Mouse (Mus musculus): Measurements from ENCODE around the gene Cym. TPM values are rescaled to one million over a fixed set of nuclear protein-coding genes. Genes with fewer than 3 reads are reported as not detected.

The Cym gene
- polyA plus RNA-seq, 1 experiment from 2014 or later, result not detected

- Histone ChIP-seq H3K9me3 (ENCODE audit: control insufficient read depth, low read length) (no peaks in the 10 kb centered on the region), H3K27me3 (replicated peaks; ENCODE audit: control insufficient read depth, insufficient read depth, low read length) (no peaks in the 10 kb centered on the region), H3K4me2 (ENCODE audit: low read depth, low read length) (no peak overlapping the region), H3K4me3 (ENCODE audit: low read depth, low read length) (no peak overlapping the region), H3K4me1 (ENCODE audit: control insufficient read depth, insufficient read depth, low read length) (no peaks in the 10 kb centered on the region), H3K36me3 (ENCODE audit: control insufficient read depth, insufficient read depth, low read length) (no peaks in the 10 kb centered on the region), H3K9ac (ENCODE audit: low read depth, low read length) (no peak overlapping the region), H3K27ac (replicated peaks; ENCODE audit: low read depth, low read length) (no peak overlapping the region)
- DNase-seq (ENCODE audit: low spot score) (no peak), ATAC-seq (ENCODE audit: low read depth) (no peak)
- 74% methylated on average over 3 of the region's 3 CpGs for WGBS
These were observed 49.6 kb downstream of the Cym start for GRCm38 (mm10) chr3:107171964-107172363.

DNA sequence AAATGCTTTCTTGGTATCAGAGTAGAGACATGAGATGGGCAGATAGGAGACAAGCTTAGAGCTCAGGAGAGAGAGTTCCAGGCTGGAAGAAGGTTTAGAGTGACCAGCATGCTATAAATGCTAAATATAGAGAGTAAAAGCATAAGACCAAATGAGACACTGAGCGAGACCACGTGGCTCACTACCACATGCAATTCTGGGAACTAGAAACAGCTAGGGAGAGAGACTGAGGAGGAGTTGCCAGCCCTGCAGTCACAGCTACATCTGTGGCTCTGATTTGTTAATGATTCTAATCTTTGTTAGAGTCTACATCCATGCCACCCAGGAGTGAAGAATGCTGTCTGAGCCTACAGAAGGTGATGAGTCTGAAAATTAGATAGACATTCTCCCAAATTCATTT, 52.0 kb downstream of the Cym start:
- ATAC-seq (ENCODE audit: low read depth) (no peak), DNase-seq (ENCODE audit: low spot score) (no peak)
- Histone ChIP-seq H3K4me2 (ENCODE audit: low read depth, low read length) (no peak overlapping the region), H3K4me3 (ENCODE audit: low read depth, low read length) (no peak overlapping the region), H3K27me3 (replicated peaks; ENCODE audit: control insufficient read depth, insufficient read depth, low read length) (no peaks in the 10 kb centered on the region), H3K9me3 (ENCODE audit: control insufficient read depth, low read length) (no peaks in the 10 kb centered on the region), H3K27ac (replicated peaks; ENCODE audit: low read depth, low read length) (no peak overlapping the region), H3K4me1 (ENCODE audit: control insufficient read depth, insufficient read depth, low read length) (no peaks in the 10 kb centered on the region), H3K9ac (ENCODE audit: low read depth, low read length) (no peak overlapping the region), H3K36me3 (ENCODE audit: control insufficient read depth, insufficient read depth, low read length) (no peaks in the 10 kb centered on the region)
- WGBS, result 67% methylated on average over 2 of the region's 2 CpGs

DNA sequence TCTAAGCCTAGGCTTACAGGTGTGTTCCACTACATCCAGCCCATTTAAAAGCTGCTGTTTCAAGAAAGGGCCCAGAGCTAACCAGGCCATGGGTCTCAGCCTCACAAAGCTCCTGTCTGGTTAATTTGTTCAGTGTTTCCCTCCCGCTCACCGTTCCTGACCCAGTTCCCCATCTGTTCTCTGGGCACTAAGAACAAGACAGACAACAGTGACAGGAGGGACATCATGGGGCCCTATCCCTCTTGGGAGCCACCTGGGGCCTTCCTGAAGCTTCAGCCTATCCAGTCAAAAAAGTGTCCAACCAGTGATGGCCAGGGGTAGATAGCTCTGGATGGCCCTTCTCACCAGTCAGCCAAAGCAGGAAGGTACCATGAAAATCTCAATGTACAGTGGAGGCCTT, 58.8 kb downstream of the Cym start:
- DNase-seq (ENCODE audit: low spot score), result no peak
- no peak for ATAC-seq (ENCODE audit: low read depth)
- H3K9me3 ChIP-seq (ENCODE audit: control insufficient read depth, low read length), result no peaks in the 10 kb centered on the region
- no peak overlapping the region for H3K4me2 ChIP-seq (ENCODE audit: low read depth, low read length)
- no peak overlapping the region for H3K9ac ChIP-seq (ENCODE audit: low read depth, low read length)
- no peaks in the 10 kb centered on the region; the same call in 1 of the 2 replicates for H3K27me3 ChIP-seq (replicated peaks; ENCODE audit: control insufficient read depth, insufficient read depth, low read length)
- 84% methylated on average over 2 of the region's 2 CpGs for WGBS
- no peak overlapping the region for H3K4me3 ChIP-seq (ENCODE audit: low read depth, low read length)
- no peak overlapping the region for H3K27ac ChIP-seq (replicated peaks; ENCODE audit: low read depth, low read length)
- no peaks in the 10 kb centered on the region for H3K36me3 ChIP-seq (ENCODE audit: control insufficient read depth, insufficient read depth, low read length)
- no peaks in the 10 kb centered on the region for H3K4me1 ChIP-seq (ENCODE audit: control insufficient read depth, insufficient read depth, low read length)

Other genes starting within 250 kb of the Cym start
- 1.0 and 1.2 TPM in 2 replicates for gene Kcna3, start 185.6 kb downstream of the Cym start, polyA plus RNA-seq (2014; fragmentation: Nextera tagmentation; extraction: Ambion mirVana)
- gene Kcna2, start 120.6 kb downstream of the Cym start, polyA plus RNA-seq (2014; fragmentation: Nextera tagmentation; extraction: Ambion mirVana), result 0.42 and 0.46 TPM in 2 replicates
- gene Kcna10, start 38.7 kb downstream of the Cym start, polyA plus RNA-seq (2014; fragmentation: Nextera tagmentation; extraction: Ambion mirVana), result not detected in 2 replicates
- not detected in 2 replicates for gene A630076J17Rik, start 8.9 kb upstream of the Cym start, polyA plus RNA-seq (2014; fragmentation: Nextera tagmentation; extraction: Ambion mirVana)
- 0.14 TPM in 1 of 2 replicates, not detected in the other for gene Prok1, start 18.0 kb upstream of the Cym start, polyA plus RNA-seq (2014; fragmentation: Nextera tagmentation; extraction: Ambion mirVana)
- 182 and 192 TPM in 2 replicates for gene Lamtor5, start 57.1 kb upstream of the Cym start, polyA plus RNA-seq (2014; fragmentation: Nextera tagmentation; extraction: Ambion mirVana)
- 6.5 and 8.0 TPM in 2 replicates for gene Slc16a4, start 69.5 kb upstream of the Cym start, polyA plus RNA-seq (2014; fragmentation: Nextera tagmentation; extraction: Ambion mirVana)
- gene Rbm15, start 111.9 kb upstream of the Cym start, polyA plus RNA-seq (2014; fragmentation: Nextera tagmentation; extraction: Ambion mirVana), result 13.5 and 13.7 TPM in 2 replicates
- 0.94 and 1.3 TPM in 2 replicates for gene Kcnc4, start 237.8 kb upstream of the Cym start, polyA plus RNA-seq (2014; fragmentation: Nextera tagmentation; extraction: Ambion mirVana)